Mouse (Mus musculus) forebrain, embryonic 13.5 days (tissue): ENCODE measurements at regions not wholly inside any gene's neighbourhood (a gene's known extent, or its start where the extent isn't known, plus 50 kb on each side); places are given as distances from the start of the nearest gene placed in this dataset.

Experiments used
- ATAC-seq: fragments of 200-750 bp; cut with Nextera tagmentation; 2 replicates; pipeline ENCODE4 v1.8.0; 2017
- H3K27ac ChIP-seq: fragments of 300-500 bp; sonication (generic); 2 replicates; pipeline ENCODE4 v1.5.1; 2015; ENCODE audit warnings: inconsistent platforms, mild to moderate bottlenecking, moderate library complexity
- H3K27me3 ChIP-seq: fragments of 300-500 bp; sonication (generic); 2 replicates; pipeline ENCODE4 v1.6.1; 2015; ENCODE audit warnings: mild to moderate bottlenecking, inconsistent platforms
- H3K36me3 ChIP-seq: fragments of 300-500 bp; sonication (generic); 2 replicates; pipeline ENCODE4 v1.6.1; 2015; ENCODE audit warnings: mild to moderate bottlenecking, inconsistent platforms; ENCODE audit not compliant: poor library complexity, severe bottlenecking
- H3K4me1 ChIP-seq: fragments of 300-500 bp; sonication (generic); 2 replicates; pipeline ENCODE4 v1.6.1; 2015; ENCODE audit warnings: inconsistent platforms
- H3K4me2 ChIP-seq: fragments of 300-500 bp; sonication (generic); 2 replicates; pipeline ENCODE4 v1.6.1; 2015; ENCODE audit warnings: inconsistent platforms, mild to moderate bottlenecking, moderate library complexity
- H3K4me3 ChIP-seq: fragments of 300-500 bp; sonication (generic); 2 replicates; pipeline ENCODE4 v1.5.1; 2015; ENCODE audit warnings: mild to moderate bottlenecking, inconsistent platforms
- H3K9ac ChIP-seq: fragments of 300-500 bp; sonication (generic); 2 replicates; pipeline ENCODE4 v1.6.1; 2015; ENCODE audit warnings: mild to moderate bottlenecking, inconsistent platforms
- H3K9me3 ChIP-seq: fragments of 300-500 bp; sonication (generic); replicated peaks from 2 replicates; pipeline ENCODE4 v1.6.1; 2016; ENCODE audit warnings: inconsistent platforms
- WGBS: fragments of 180-500 bp; shearing (Covaris S2); methylation state at CpG from one replicate; pipeline ENCODE4 v1.1.7; 2015; 5-methylcytosine and 5-hydroxymethylcytosine counted together

DNA sequence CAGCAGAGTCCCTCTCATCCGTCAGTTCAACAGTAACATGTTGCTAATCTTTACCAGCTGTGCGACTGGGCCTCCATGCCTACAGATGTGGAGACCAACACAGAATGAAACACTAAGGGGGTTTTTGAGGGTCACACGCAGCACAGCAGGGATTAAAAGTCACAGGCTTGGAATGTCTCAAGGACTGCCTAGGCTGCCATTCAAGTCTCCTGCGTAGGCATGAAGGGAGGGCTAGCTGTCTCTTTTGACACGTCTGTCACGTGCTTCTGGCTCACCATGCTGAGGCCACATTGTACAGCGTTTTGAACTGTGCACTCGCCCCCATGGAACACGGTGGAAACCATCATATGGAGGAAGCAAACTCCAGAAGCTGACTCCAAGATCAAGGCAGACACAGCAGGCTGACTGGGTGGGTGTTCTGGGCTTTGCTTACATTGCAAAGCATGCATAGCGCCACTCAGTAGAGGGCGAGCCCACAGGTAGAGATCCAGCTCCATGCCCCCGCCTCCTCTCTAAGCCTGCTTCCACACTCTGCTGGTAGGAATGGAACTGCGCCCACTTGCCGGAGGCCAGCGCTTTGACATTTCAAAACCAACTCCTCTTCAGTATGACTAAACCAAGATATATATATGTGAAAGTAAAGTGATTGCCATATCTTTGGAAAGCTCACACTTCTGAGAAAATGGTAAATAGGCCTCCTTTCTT is 103.0 kb downstream of the Zbtb18 start:
- Histone ChIP-seq H3K4me2 (no peak overlapping the region), H3K27me3 (no peaks in the 10 kb centered on the region), H3K9ac (no peak overlapping the region), H3K27ac (no peak overlapping the region), H3K9me3 (no peaks in the 10 kb centered on the region), H3K4me3 (no peak overlapping the region), H3K4me1 (no peaks in the 10 kb centered on the region), H3K36me3 (no peaks in the 10 kb centered on the region)
- WGBS: 84% methylated on average over 15 of the region's 15 CpGs
- ATAC-seq: no peak

- no peaks in the 10 kb centered on the region for H3K36me3 ChIP-seq
Observed at GRCm38 (mm10) chr1:177547716-177548115, 105.6 kb downstream of the Zbtb18 start.

DNA sequence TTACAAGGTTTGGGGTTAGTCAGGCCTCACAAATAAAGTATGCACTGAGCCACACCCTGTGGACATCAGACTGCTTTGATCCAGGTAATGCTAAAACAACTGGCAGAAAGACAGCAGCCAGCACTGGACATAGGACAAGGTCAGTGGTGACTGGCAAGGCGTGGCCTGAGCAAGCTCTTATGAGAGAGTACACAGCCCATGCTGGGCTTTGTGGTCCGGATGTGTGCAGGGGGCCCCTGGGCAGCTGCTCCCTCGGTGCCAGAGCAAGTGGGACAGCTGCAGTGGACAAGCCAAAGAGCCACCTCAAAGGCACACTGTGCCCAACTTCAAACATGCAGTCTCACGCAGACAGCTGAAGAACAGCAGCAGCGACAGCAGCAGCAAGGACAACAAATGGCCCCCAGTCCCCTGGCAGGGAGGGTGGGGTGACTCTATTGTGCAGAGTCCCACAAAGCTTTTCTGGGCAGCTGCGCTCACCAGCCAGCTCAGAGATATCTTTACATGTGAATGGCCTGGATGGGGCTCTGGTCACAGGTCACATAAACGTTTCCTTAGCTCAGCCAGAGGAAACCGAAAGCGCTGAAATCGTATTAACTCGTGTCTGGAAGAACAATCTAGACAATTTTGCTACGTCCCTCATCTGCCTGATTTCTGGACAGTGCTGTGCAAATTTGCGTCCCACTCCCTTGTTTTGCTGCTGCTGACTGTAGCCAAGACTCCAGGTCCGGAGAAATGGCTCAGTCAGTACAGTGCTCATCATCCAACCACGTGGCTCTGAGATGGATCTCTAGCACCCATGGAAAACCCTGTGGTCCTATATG is 113.5 kb downstream of the Zbtb18 start:
- H3K4me3 ChIP-seq: no peak overlapping the region
- H3K9ac ChIP-seq: peak overlapping the region; percentile 40; the same call in 1 of the 2 replicates
- no peaks in the 10 kb centered on the region for H3K36me3 ChIP-seq
- peaks cover 11% of the 10 kb centered on the region for H3K4me1 ChIP-seq
- peak; percentile 80 for ATAC-seq
- no peaks in the 10 kb centered on the region for H3K9me3 ChIP-seq
- H3K27ac ChIP-seq: no peak overlapping the region
- 19% methylated on average over 15 of the region's 15 CpGs for WGBS
- no peaks in the 10 kb centered on the region for H3K27me3 ChIP-seq
- H3K4me2 ChIP-seq: peak overlapping the region; percentile 42

More at GRCm38 (mm10) chr1:177547716-177548115, 105.6 kb downstream of the Zbtb18 start:
- no peak for ATAC-seq
- Histone ChIP-seq H3K9ac (no peak overlapping the region), H3K4me3 (no peak overlapping the region), H3K27me3 (no peaks in the 10 kb centered on the region), H3K4me2 (no peak overlapping the region), H3K9me3 (no peaks in the 10 kb centered on the region), H3K4me1 (no peaks in the 10 kb centered on the region), H3K27ac (no peak overlapping the region)
- WGBS: 95% methylated on average over 6 of the region's 6 CpGs

GRCm38 (mm10) chr1:177557432-177557831 is 115.3 kb downstream of the Zbtb18 start:
- no peak overlapping the region for H3K9ac ChIP-seq
- WGBS: 87% methylated on average over 6 of the region's 6 CpGs
- no peak overlapping the region for H3K4me2 ChIP-seq
- H3K27me3 ChIP-seq: no peaks in the 10 kb centered on the region
- H3K4me3 ChIP-seq: no peak overlapping the region
- no peak for ATAC-seq
- H3K4me1 ChIP-seq: peaks cover 23% of the 10 kb centered on the region
- no peaks in the 10 kb centered on the region for H3K36me3 ChIP-seq
- H3K27ac ChIP-seq: no peak overlapping the region
- no peaks in the 10 kb centered on the region for H3K9me3 ChIP-seq

DNA sequence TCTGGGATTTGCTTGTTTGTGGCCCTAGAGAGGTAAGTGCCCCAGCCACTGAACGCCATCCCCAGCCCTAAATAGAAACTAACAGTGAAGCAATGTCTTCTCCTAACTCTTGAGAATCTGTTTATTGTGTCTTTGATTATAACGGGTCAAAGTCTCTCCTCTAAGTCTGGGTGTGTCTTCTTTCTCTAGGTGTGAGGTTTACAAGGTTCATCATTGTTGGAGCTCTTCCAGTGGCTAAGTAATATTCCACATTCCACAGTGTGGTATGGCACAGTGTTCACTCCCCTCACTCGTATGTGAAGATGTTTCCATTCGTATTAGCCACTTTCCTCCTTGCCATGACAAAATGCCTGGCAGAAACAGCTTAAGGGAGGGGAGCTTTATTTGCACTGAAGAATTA is 115.7 kb downstream of the Zbtb18 start:
- Histone ChIP-seq H3K36me3 (no peaks in the 10 kb centered on the region), H3K4me3 (no peak overlapping the region), H3K4me1 (peaks cover 24% of the 10 kb centered on the region), H3K9ac (no peak overlapping the region), H3K27me3 (no peaks in the 10 kb centered on the region), H3K27ac (no peak overlapping the region), H3K4me2 (no peak overlapping the region), H3K9me3 (no peaks in the 10 kb centered on the region)
- no peak for ATAC-seq
- WGBS: 87% methylated on average over 4 of the region's 4 CpGs

- 0 out of 2 replicates have a peak overlapping the region, but pooled peaks have one; percentile 31 for H3K27ac ChIP-seq
- H3K4me2 ChIP-seq: no peak overlapping the region
- H3K27me3 ChIP-seq: no peaks in the 10 kb centered on the region
- no peak overlapping the region for H3K4me3 ChIP-seq
- 0 out of 2 replicates have a peak, but pooled peaks have one; percentile 49 for ATAC-seq
- peaks cover 13% of the 10 kb centered on the region for H3K4me1 ChIP-seq
- no peaks in the 10 kb centered on the region for H3K36me3 ChIP-seq
- H3K9me3 ChIP-seq: no peaks in the 10 kb centered on the region
- WGBS: 39% methylated on average over 17 of the region's 17 CpGs
- no peak overlapping the region for H3K9ac ChIP-seq
Observed at GRCm38 (mm10) chr1:177561716-177562588, 119.8 kb downstream of the Zbtb18 start.

DNA sequence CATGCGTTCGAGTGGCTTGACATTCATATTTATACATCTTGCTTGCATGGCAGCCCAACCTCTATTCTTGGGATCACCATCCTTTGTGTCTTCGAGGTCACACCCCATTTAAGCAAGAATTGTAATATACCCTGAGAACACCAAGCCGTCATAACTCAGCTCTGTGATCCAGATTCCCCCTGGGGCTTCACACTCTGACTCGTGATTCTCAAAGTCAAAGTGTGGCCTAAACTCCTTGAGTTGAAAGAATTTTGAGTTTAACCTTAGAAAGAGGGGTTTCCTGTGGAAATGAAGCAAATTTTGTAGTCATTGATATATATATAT is 120.4 kb downstream of the Zbtb18 start:
- H3K9me3 ChIP-seq: no peaks in the 10 kb centered on the region
- no peaks in the 10 kb centered on the region for H3K36me3 ChIP-seq
- WGBS: 39% methylated on average over 5 of the region's 5 CpGs
- H3K4me1 ChIP-seq: peaks cover 13% of the 10 kb centered on the region
- H3K27ac ChIP-seq: no peak overlapping the region
- no peaks in the 10 kb centered on the region for H3K27me3 ChIP-seq
- H3K4me3 ChIP-seq: no peak overlapping the region
- no peak overlapping the region for H3K9ac ChIP-seq
- H3K4me2 ChIP-seq: no peak overlapping the region
- ATAC-seq: 0 out of 2 replicates have a peak, but pooled peaks have one; percentile 28

GRCm38 (mm10) chr1:177565678-177566077 is 123.5 kb downstream of the Zbtb18 start:
- WGBS: 93% methylated on average over 3 of the region's 3 CpGs
- Histone ChIP-seq H3K9ac (no peak overlapping the region), H3K36me3 (no peaks in the 10 kb centered on the region), H3K4me2 (no peak overlapping the region), H3K4me1 (peaks cover 13% of the 10 kb centered on the region), H3K27ac (no peak overlapping the region), H3K9me3 (no peaks in the 10 kb centered on the region), H3K27me3 (no peaks in the 10 kb centered on the region), H3K4me3 (no peak overlapping the region)
- no peak for ATAC-seq

DNA sequence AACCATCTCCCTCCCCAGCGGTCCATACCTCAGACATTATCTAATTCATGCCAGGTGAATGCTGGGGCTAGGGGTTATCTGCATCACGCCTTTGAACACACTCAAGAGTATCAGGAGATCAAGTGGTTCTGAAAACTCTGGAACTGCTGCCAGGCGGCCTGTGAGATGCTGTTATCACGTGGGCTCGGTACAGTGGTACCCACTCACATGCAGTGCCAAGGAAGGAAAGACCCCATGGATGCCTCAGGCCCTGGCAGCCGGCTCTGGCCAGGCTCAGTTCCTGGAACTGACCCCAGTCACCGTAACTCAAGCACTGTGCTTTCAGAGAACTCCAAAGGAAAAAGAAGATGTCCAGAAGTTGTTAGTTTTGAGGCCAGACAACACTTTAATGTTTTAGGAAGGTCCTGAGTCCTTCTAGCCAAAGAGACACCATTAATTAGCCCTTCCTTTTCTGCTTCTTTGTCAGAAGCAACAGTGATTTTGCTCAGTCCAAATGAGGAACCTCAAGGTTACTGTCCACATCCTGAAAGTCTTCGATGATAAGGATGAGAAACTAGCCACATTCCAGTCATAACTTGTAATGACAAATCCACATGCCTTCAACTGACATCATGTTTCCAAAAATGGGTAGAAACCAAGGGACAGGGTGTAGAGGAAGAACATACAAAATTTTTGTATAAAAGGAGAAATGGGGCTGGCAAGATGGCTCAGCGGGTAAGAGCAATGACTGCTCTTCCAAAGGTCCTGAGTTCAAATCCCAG is 126.1 kb downstream of the Zbtb18 start:
- 88% methylated on average over 9 of the region's 9 CpGs for WGBS
- H3K9ac ChIP-seq: no peak overlapping the region
- no peaks in the 10 kb centered on the region for H3K27me3 ChIP-seq
- H3K4me1 ChIP-seq: no peaks in the 10 kb centered on the region
- no peaks in the 10 kb centered on the region for H3K36me3 ChIP-seq
- no peak overlapping the region for H3K4me3 ChIP-seq
- H3K4me2 ChIP-seq: no peak overlapping the region
- H3K27ac ChIP-seq: no peak overlapping the region
- no peaks in the 10 kb centered on the region for H3K9me3 ChIP-seq
- no peak for ATAC-seq

- Histone ChIP-seq H3K9ac (no peak overlapping the region), H3K27ac (no peak overlapping the region), H3K27me3 (no peaks in the 10 kb centered on the region), H3K36me3 (no peaks in the 10 kb centered on the region), H3K9me3 (no peaks in the 10 kb centered on the region), H3K4me1 (no peaks in the 10 kb centered on the region), H3K4me3 (no peak overlapping the region), H3K4me2 (no peak overlapping the region)
- WGBS: 91% methylated on average over 6 of the region's 6 CpGs
- ATAC-seq: no peak
Observed at GRCm38 (mm10) chr1:177569572-177569971, 127.4 kb downstream of the Zbtb18 start.

GRCm38 (mm10) chr1:177573017-177573725 is 131.0 kb downstream of the Zbtb18 start:
- H3K9me3 ChIP-seq: no peaks in the 10 kb centered on the region
- 86% methylated on average over 17 of the region's 17 CpGs for WGBS
- no peaks in the 10 kb centered on the region for H3K36me3 ChIP-seq
- peak; percentile 96; the same call in 1 of the 2 replicates for ATAC-seq
- H3K27ac ChIP-seq: 0 out of 2 replicates have a peak overlapping the region, but pooled peaks have one; percentile 32
- H3K27me3 ChIP-seq: no peaks in the 10 kb centered on the region
- H3K4me1 ChIP-seq: no peaks in the 10 kb centered on the region
- no peak overlapping the region for H3K4me2 ChIP-seq
- H3K9ac ChIP-seq: no peak overlapping the region
- H3K4me3 ChIP-seq: no peak overlapping the region
